Mouse (Mus musculus) neutrophil, adult 59 days (primary cell): ENCODE results near the gene Inpp1. TPM values are rescaled to one million over a fixed set of nuclear protein-coding genes. Genes with fewer than 3 reads are reported as not detected.

ENCODE experiments used
- total RNA-seq, 2 experiments: library from RNA; stranded (reverse); gene quantifications; 1 replicate in 1 of 2; 2 replicates in 1 of 2; pipeline ENCODE4 v1.2.4; 2023

The Inpp1 gene
- 10 to 100 TPM; 45.8 to 53.0 TPM for total RNA-seq

GRCm38 (mm10) chr1:52816910-52817812, at the start of gene Inpp1:
Inpp1 (minus strand) TSS chr1:52817688.

GRCm38 (mm10) chr1:52844782-52845665, 27.5 kb upstream of the Inpp1 start, which contains the start of gene Hibch:
Hibch (plus strand) TSS chr1:52844929.

Other genes starting within 250 kb of the Inpp1 start
- 1 to 10 TPM; 7.7 to 8.4 TPM for gene Nemp2, start 187.0 kb downstream of the Inpp1 start, total RNA-seq
- gene Mfsd6, start 90.2 kb downstream of the Inpp1 start, total RNA-seq: 10 to 100 TPM; 48.4 to 53.7 TPM
- 10 to 100 TPM; 14.5 to 16.2 TPM for gene Hibch, start 27.2 kb upstream of the Inpp1 start, total RNA-seq
- gene 1700019D03Rik, start 202.5 kb upstream of the Inpp1 start, total RNA-seq: not detected
- gene Mstn, start 244.0 kb upstream of the Inpp1 start, total RNA-seq: not detected